Comparison of ENCODE assay signal across 9 mouse cellular contexts in the genomic region with DNA sequence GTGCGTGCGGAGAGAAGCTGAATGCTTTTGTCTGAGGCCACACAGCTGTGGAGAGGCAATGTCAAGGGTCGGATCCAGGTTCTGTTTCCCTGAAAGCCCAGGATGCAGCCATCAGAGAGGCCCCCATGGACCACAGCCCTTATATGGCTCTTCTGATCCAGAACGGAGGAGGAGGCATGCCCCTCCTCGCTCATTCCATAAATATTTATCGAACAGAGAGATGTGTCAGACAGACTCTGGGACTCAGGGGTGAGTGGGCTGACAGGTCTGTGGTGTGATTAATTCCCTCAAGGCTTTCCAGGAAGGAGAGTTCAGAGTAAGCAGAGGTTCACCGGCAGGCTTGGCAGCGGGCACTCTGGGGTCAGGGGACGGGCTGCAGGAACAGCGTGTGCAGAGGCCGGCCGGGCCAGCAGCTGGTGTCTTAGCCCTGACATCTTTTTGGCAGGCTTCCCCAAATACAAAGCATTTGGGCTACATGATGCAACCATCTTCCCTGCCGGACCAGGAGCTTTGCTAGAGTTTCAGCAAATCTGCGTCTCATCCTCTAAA. TPM values are rescaled to one million over a fixed set of nuclear protein-coding genes. Genes with fewer than 3 reads are reported as not detected.
DNase-seq lines count a peak whose midpoint lies in the region; ATAC-seq and TF ChIP-seq lines count a peak whose summit lies in the region.
"Had no signal": no experiment of that assay in that cellular context is flagged by ENCODE, and none has a peak within 500 bp of the region (broad histone marks: within the 10 kb centered on the region; RNA-seq: fewer than 3 reads in every experiment).

No protein-coding gene starts in this region.

- no peak overlapping the region for H3K9ac ChIP-seq in heart, embryonic 16.5 days (ENCODE audit: low read length)
- H3K9ac ChIP-seq in kidney, postnatal 0 days (ENCODE audit: low read depth, low read length): no peak overlapping the region
- no peak overlapping the region for H3K9ac ChIP-seq in neural tube, embryonic 12.5 days
- H3K9ac ChIP-seq: liver, embryonic 14.5 days had no signal

- ATAC-seq in heart, embryonic 16.5 days (replicated peaks; ENCODE audit: extremely low read depth, insufficient read depth, low FRiP score): no peak
- ATAC-seq in kidney, postnatal 0 days (replicated peaks; ENCODE audit: low FRiP score, low read depth): peak; percentile 44; the same call in 1 of the 2 replicates
- peak; percentile 25; the same call in 1 of the 2 replicates for ATAC-seq in neural tube, embryonic 12.5 days (ENCODE audit: low FRiP score, low read depth)

- H3K36me3 ChIP-seq in heart, embryonic 16.5 days (ENCODE audit: control insufficient read depth, insufficient read depth): no peaks in the 10 kb centered on the region
- H3K36me3 ChIP-seq in kidney, postnatal 0 days (ENCODE audit: insufficient read depth, low read length): no peaks in the 10 kb centered on the region
- no peaks in the 10 kb centered on the region for H3K36me3 ChIP-seq in neural tube, embryonic 12.5 days

- 29% methylated on average over 14 of the region's 14 CpGs for WGBS in heart, embryonic 16.5 days
- 9% methylated on average over 14 of the region's 14 CpGs for WGBS in kidney, postnatal 0 days
- 36% methylated on average over 14 of the region's 14 CpGs for WGBS in neural tube, embryonic 12.5 days

- no peaks in the 10 kb centered on the region for H3K27me3 ChIP-seq in heart, embryonic 16.5 days (ENCODE audit: control insufficient read depth, insufficient read depth, low read length)
- H3K27me3 ChIP-seq in kidney, postnatal 0 days (ENCODE audit: insufficient read depth, low read length): no peaks in the 10 kb centered on the region; the same call in 1 of the 2 replicates
- no peaks in the 10 kb centered on the region for H3K27me3 ChIP-seq in neural tube, embryonic 12.5 days (replicated peaks)

- H3K9me3 ChIP-seq in heart, embryonic 16.5 days (replicated peaks; ENCODE audit: control insufficient read depth, low read length): no peaks in the 10 kb centered on the region
- no peaks in the 10 kb centered on the region for H3K9me3 ChIP-seq in kidney, postnatal 0 days (replicated peaks; ENCODE audit: low read length)
- H3K9me3 ChIP-seq in neural tube, embryonic 12.5 days: no peaks in the 10 kb centered on the region

- no peak for TF ChIP-seq CTCF in kidney, postnatal 0 days (IDR thresholded peaks at IDR 0.05; ENCODE audit: low read depth)

- peak overlapping the region; percentile 31; the same call in 1 of the 2 replicates for H3K4me2 ChIP-seq in heart, embryonic 16.5 days (ENCODE audit: low read depth, low read length)
- no peak overlapping the region for H3K4me2 ChIP-seq in kidney, postnatal 0 days (ENCODE audit: low read length)
- H3K4me2 ChIP-seq in neural tube, embryonic 12.5 days (replicated peaks): no peak overlapping the region

- peaks cover 7% of the 10 kb centered on the region for H3K4me1 ChIP-seq in heart, embryonic 16.5 days (ENCODE audit: control insufficient read depth, insufficient read depth, low read length)
- H3K4me1 ChIP-seq in kidney, postnatal 0 days (replicated peaks; ENCODE audit: insufficient read depth, low read length): peaks cover 31% of the 10 kb centered on the region
- peaks cover 11% of the 10 kb centered on the region for H3K4me1 ChIP-seq in neural tube, embryonic 12.5 days

- DNase-seq in adipocyte (ENCODE audit: low spot score): peak; percentile 86
- peak; percentile 40 for DNase-seq in embryo, embryonic 11.5 days (ENCODE audit: low read depth, low spot score)
- DNase-seq in kidney, postnatal 0 days (ENCODE audit: low spot score): peak; percentile 87
- no peak for DNase-seq in frontal cortex, postnatal 25 days (ENCODE audit: low spot score in 2 of 2)
- DNase-seq in cerebellum, adult 11 months: no peak
- DNase-seq in frontal cortex, adult 2 months (ENCODE audit: extremely low spot score in 1 of 2, low spot score in 1 of 2): no peak

- no peak overlapping the region for H3K27ac ChIP-seq in heart, embryonic 16.5 days (ENCODE audit: low read length)
- H3K27ac ChIP-seq in kidney, postnatal 0 days: no peak overlapping the region
- no peak overlapping the region for H3K27ac ChIP-seq in neural tube, embryonic 12.5 days
- H3K27ac ChIP-seq: liver, embryonic 14.5 days had no signal

- no peak overlapping the region for H3K4me3 ChIP-seq in heart, embryonic 16.5 days (ENCODE audit: low read length)
- no peak overlapping the region for H3K4me3 ChIP-seq in kidney, postnatal 0 days (replicated peaks; ENCODE audit: low read depth, low read length)
- no peak overlapping the region for H3K4me3 ChIP-seq in neural tube, embryonic 12.5 days

RNA-seq across cellular contexts. Expression of a gene that starts 12.0 kb away (rescaled TPM):
- 2.4 and 3.6 TPM in 2 replicates for polyA plus RNA-seq in heart, embryonic 16.5 days (2015; fragmentation: Nextera tagmentation; extraction: Ambion mirVana)
- 12.2 and 12.7 TPM in 2 replicates for polyA plus RNA-seq in kidney, postnatal 0 days (2015; fragmentation: Nextera tagmentation; extraction: Ambion mirVana)
- polyA plus RNA-seq in neural tube, embryonic 12.5 days (2016; fragmentation: Nextera tagmentation; extraction: Ambion mirVana): 5.2 and 5.6 TPM in 2 replicates
- polyA plus RNA-seq in frontal cortex, adult 2 months (2012; rRNA removed): 3.4 and 4.0 TPM in 2 replicates

Comparison
In these comparisons a context has a peak if more than half of its experiments do, and no peak if none do; other contexts are left out.
1. DNase-seq: peak in adipocyte (single experiment), embryo, embryonic 11.5 days (single experiment) and kidney, postnatal 0 days (single experiment); none in frontal cortex, postnatal 25 days (0 of 2), cerebellum, adult 11 months (single experiment) and frontal cortex, adult 2 months (0 of 2).